Mouse (Mus musculus): Measurements from ENCODE around the gene Pum1.
A peak's percentile ranks its signal among the peaks of the same experiment; 100 is the strongest.

The Pum1 gene

DNA sequence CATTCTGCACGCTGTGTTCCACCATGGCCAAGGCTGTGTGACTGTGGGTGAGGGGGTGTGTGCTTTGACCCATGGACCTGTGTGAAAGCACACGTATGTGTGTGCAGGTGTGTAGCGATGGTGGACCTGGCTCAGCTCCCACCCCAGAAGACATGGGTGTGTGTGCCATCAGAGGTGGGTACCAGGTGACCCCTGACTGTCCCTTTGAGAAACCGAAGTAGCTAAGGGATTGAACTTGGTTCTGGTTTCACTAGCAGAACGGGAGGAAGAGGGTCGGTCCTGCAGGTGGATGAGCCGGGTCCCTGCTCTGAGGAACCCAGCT, 130.0 kb downstream of the Pum1 start:
- no peak for DNase-seq

DNA sequence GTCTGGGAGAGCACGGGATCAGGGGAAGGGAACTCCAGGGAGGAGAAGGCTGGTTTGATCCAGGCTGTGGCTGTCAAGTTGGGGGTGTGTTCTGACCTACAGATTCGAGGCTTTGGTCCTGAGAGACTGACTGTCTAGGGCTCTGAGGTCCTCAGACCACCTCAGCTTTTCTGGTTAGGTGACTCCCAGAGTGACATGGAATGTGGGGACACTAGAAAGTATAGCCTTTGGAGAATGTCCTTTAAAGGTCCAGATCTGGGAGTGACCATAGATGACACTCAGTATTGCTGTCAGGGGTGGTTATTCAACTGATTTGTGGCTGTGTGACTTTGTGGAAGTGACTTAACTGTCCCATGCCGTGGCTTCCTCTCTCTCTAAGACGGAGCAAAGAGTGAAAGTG, 131.7 kb downstream of the Pum1 start:
- DNase-seq = no peak

DNA sequence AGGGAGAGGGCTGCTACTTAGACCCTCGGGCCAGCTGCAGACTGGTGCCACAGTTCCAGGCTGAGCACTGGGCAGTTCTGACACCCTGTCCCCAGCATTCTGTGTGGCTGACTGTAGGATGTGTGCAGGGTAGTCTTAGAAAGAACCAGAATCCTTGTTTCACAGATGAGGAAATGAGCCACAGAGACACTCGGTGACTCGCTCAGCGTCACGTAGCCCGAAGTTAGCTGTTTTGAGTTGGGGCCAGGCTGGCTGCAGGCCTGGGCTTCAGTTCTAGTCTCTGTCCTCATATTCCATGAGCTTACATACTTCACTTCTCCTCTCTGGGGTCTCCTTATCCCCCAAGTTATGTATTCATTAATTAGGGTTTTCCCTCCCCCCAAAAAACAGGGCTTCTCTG, 132.8 kb downstream of the Pum1 start:
- no peak for DNase-seq

DNA sequence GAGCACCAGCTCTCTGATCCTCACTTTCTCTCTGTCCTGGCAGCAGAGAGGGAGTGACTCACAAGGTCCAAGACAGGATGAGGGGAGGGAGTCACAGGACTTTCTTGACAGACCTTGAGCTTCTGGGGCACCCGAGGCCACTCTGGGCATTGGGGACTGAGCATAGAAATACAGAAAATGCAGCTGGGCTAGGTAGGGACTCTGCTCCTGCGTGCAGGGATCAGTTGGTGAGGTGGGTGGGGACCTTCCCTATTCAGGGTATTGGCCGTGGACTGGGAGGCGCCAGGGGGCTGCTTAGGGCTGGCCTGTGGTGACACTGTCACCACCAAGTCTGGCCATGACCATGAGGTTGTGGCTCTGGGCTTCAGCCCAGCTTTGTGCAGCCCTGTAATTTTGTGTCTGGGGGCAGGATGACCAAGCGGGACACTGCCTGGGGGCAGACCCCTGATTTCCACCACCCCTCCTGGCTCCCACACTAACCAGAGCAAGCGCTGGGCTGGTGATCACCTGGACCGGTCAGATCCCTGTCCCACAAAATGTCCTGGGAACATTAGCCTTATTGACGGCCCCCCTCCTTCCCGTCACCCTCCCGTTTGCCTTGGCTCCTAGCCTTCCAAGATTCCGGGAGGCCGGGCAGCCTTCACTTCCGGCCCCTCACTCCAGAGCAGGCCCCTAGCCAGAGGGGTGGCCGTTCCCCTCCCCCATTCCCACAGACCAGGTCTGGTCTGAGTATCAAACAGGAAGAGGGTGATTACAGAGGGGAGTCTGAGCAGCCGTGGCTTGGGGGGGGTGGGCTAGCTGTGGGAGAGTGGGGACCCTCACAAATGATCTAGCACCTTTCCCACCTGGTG, 134.3 kb downstream of the Pum1 start:
- DNase-seq = no peak

DNA sequence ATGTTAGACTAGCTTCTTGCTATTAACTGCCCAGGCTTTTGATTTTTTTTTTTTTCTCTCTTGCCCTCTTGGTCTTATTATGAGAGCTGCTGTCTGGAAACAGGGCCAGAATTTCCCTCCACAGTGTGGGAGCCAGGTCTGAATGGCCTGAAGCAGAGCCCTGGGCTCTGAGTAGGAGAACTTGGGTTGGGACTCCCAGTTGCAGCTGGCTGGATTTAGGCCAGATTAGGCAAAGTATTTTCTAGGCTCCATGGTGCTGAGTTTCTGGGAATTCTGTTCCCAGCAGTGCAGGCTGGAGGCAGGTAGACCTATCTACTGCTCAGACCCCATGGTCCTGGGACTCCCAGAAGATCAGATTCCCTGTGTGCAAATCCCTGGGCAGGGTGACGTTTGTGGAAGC, 135.3 kb downstream of the Pum1 start:
- no peak for DNase-seq

DNA sequence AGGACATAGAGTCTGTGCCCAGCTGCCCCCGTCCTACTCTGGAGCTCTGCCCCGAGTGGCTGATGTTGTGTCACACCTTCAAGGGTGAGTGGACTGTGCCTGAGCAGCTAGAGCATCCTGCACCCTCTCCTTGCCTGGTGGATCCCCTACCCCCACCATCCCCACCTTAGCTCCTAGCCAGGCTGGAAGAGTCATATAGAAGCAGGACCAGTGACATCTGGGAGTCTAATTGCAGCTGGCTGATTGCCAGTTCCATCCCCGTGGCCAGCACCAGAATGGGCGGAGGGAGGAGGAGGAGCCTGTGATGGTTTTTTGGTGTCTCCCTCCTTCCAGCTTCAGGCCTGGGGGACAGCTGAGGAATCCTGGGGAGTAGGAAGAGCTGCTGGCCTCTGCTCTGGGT, 136.0 kb downstream of the Pum1 start:
- DNase-seq = no peak

DNA sequence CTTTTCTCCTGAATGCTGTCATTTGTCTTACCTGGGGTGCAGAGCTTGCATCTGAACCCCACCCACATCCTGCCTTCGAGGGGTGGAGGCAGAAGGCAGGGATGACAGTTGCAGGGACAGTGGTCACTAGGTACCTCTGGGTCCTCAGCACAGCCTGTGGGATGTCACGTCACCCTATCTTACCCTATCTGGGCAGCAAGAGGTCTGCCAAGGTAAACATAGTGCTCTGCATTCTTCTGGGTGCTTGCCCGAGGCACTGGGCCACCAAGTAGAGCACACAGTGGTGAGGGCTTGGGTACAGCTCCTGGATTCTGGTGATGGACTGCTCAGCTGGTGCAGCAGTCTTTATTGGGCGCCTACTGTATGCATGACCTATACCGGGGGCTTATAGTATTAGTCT, 136.5 kb downstream of the Pum1 start:
- no peak for DNase-seq

DNA sequence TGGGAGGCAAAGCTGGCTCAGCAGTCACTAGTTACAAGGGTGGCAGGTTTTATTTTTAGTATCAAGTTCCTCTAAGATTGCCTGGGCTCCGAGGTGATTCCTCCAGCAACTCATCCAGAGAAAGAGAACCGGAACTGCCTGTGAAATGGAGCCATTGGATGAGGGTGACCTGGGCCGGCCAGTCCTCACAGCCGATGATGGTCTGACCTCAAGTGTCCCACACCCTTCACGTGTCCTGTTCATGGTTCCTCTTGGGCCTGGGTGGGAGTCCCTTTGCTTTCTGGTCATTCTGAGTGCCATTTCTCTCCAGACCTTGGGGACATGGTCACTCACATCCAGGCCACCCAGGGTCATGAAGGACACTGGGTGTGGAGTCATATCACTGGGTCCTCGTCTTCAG, 137.0 kb downstream of the Pum1 start:
- no peak for DNase-seq

DNA sequence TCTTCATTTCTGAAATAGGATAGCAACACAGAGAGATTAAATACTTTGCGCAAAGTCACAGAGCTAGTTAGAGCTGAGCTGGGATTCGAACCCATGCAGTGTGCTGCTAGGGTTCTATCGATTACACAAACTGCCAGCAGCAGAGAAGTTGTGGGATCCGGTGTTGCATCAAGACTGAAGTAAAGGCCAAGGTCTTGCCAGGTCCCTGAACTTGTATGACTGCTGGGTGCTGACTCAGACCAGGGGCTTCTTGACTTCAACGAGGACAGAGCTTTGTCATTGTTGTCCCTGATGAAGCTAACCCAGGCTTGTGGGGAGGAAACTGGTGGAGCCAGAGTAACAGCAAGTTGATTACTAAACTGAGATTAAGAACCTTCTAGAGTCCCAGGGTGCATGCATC, 138.1 kb downstream of the Pum1 start:
- no peak for DNase-seq

DNA sequence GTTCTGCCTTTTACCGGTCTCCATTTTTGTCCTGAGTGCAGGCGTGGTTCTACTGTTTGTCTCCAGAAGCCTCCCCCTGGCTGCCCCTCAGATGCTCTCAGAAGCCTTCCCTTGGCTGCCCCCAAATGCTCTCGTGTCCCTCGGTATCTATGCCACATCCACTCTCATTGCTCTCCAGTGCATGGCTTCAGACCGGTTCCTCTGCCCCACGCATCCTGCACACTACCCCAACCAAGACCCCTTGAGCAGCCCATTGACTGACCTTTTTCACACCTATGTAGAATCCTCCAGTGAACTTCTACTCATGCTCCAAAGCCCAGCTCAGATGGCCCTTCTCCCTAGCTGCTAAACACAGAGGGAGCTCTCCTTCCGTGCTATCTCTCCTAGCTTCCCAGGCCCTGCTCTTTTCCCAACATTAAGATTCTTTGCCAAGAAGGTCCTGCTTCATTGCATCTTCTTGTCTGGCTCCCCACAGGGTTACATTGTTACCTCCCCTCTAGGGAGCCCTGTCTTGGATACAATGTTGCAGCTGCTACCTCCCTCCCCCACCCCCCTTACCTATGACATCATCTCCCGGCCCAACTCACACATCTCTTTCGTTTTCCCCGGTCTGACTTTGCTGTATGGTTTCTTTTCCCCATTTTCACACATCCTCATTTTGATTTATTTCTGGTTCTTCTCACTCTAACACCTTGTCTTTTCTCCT, 138.7 kb downstream of the Pum1 start:
- no peak for DNase-seq

DNA sequence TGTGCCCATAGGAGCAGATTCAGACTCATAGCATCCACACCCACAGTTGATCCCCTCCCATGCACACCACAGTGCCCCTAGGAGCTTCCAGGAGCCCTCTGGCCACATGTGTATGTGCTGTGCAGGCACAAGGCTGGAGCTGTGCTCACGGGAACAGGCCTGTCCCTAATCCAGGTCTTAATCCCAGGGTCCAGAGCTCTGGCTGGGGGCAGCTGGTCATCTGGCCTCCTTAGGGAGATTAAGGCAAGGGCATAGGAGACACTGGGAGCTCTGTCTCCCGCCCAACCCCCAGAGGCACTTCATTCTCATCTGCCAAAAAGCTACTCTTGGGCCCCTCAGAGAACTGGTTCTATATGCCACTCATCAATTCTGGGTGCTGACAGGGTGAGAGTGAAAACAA, 140.5 kb downstream of the Pum1 start:
- DNase-seq = no peak

DNA sequence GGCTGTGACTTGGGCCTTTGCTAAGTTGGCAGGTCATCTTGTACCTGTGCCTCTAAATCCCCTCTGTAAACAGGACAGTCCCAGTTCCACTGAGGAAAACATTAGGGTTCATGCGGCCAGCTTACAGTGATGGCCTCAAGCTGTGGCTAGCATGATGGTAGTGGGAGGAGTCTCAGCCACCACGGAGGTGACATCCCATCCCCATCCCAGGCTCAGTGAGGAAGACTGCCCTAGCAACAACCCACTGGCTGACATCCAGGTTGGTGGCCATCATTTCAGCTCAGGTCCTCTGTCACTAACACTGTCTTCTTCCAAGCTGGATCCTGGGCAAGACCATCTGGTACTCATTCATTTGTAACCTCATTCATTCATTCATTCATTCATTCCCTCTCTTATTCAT, 141.2 kb downstream of the Pum1 start:
- DNase-seq = no peak

DNA sequence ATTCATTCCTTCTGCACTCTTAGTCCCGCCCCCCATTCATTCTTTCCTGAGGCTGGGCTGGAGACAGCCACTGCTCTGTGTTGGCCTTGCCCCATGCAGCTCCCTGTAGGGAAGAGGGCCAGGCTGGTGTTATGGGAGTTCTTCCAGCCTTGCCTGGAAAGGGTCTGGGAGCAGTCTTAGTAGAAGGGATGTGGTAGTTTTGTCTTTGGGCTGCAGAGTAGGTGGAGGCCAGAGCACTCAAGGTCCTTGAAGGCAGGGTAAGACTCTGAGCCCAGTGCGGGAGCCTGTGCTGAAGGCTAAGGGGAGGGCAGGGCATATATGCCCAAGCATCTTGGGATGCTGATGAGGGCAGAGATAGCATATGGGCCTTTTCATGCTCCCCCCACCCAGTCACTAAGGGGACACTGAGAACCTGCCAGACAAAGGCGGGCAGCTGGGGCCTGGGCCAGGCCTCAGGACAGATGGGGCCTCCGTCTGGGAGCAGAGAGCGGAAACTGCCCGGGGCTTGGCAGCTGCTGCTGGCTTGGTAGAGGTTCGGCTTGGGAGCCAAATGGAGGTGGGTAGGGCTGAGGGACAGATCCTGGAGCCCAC, 141.7 kb downstream of the Pum1 start:
- DNase-seq = peak; percentile 47

DNA sequence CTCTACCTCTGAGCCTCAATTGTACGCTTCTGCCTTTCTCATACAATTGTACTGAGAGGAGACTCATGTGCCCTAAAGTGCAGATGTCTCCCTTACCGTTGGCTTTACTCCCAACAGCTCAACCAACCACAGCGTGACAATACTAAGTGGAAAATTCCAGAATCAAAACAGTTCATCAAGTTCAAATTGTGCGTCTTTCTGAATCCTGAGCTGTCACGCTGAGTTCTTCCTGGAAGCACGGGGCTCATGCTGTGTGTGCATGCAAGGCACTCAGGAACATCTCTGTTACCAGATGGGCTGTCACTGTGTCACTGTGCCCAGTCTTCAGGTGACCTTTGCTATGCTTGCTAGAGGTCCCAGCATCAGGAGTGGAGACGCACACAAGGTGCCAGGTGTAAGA, 142.6 kb downstream of the Pum1 start:
- DNase-seq = no peak

DNA sequence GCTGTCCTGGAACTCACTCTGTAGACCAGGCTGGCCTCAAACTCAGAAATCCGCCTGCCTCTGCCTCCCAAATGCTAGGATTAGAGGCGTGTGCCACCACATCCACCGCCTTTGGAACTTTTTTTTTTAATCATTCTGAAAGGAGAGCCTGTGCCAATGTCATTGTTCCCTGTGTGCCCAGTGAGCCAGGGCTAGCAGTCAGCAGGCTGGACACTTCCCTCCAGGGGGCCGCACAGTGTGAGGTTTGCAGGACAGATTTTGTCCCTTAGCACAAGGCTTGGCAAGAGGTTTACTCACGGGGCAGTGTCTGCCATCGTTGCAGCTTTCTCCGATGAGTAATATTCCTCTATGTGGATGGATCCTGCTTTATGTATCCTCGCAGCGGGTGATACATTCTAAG, 143.6 kb downstream of the Pum1 start:
- DNase-seq = no peak

DNA sequence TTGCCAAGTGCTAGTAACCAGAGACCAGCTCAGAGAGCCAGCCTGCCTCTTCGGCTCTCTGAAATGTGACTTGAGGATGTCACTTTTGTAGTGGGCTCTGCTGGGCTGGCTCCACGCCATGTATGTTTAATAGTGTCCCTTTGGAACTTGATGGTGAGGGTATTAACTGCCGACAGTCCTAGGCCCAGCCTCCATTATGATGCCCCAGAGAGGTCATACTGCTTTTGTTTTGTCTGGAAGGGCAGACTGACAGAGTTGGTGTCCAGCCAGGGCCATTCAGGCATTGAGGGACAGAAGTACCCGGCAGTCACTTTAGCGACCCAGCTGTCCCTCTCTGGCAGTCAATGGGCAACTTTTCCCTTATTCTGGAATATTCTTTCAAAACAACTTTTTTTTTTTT, 146.7 kb downstream of the Pum1 start:
- no peak for DNase-seq

DNA sequence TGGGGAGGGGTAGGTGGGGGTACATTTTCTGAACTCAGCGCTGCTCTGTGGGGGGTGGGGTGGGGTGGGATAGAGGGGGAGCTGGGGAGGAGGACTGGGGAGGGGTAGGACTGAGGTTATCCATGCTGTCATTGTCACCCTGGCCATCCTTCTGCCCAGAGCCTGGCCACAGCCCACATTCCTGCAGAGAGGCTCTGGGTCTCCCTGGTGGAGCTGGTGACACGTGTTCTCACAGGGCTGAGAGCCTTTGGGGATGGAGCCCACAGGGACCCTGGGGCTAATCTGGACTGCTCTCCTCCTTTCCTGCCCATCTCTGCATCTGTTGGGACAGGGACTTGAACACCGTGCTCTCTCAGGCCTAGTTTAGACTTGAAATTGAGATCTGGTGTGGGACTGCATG, 147.7 kb downstream of the Pum1 start:
- no peak for DNase-seq

DNA sequence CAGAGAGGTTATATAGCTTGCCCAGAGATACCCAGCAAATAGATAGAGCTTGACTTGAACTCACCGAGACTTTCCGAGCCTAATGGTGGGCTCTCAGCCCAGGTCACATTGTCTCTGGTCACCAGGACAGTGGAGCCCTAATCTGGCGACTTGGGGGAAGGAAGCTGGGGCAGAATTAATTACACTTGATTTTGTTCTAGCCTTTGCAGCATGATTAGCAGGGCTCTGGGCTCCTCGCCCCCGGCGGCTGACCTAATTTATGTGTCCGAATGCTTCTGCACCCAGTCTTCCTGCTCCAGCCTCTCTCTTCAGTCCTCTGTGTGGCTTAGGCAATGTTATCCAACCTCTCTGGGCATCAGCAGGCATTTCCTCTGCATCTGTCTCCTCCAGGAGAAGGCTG, 148.3 kb downstream of the Pum1 start:
- no peak for DNase-seq

DNA sequence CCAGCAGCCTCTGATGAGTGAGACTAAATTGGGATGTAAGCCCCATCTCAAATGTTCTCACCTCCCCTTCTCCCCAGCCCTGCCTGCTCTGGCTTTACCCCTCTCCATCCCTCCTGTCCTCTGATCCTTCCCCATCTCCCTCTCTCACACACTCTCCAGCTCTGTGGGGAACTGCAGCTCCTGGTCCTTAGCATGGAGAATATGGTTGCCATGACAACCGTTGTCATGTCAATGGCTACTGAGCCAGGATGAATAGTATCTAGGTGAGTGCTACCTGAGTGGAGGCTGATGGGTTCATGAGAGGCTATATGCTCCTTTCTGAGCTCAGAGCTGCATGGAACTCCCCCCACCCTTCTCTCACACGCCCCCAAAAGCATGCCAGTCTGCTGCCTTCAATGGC, 150.8 kb downstream of the Pum1 start:
- DNase-seq = no peak

DNA sequence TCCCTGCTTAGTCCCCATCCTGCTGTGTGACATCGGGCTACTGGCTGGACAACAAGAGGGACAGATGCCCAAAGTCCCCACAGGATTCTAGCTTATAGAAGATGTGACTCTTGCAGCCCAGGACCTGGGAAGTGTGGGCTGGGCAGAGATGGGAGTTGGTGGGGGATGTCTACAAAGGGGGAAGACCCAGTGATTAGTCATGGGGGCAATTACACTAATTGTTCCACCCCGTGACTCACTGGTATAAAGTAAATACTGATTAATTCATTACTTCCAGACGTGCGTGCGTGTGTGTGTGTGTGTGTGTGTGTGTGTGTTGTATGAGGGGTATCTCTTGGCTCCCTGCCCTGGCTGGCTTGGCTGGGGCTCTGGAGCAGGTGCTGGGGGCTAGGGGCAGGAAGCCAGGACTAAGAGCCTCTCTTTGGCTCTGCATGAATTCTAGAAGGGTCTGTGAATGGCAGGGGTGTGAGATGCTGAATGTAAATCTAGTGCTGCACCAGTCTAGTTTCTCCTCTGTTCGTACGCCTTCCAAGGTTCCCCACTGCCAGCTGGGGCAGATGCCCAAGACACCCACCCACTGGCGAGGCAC, 151.7 kb downstream of the Pum1 start:
- DNase-seq = peak; percentile 73

DNA sequence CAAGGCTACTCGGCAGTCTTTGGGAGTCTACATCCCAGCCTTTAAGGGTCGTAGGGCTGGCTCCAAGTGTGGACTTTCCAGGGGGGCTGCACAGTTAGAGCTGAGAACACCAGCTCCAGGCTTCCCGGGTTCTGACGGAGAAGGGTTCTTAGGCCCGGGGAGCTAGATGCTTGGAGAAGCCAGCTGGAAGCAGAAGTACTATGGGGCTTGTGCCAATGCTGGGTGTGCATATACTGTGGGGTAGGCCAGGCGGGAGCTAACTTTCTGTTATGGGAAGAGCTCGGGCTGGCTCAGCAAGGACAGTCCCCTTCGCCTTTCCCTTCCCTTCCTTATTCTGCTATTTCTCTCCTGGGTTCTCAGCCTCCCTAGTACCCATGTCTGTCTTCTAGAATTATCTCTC, 152.7 kb downstream of the Pum1 start:
- no peak for DNase-seq

DNA sequence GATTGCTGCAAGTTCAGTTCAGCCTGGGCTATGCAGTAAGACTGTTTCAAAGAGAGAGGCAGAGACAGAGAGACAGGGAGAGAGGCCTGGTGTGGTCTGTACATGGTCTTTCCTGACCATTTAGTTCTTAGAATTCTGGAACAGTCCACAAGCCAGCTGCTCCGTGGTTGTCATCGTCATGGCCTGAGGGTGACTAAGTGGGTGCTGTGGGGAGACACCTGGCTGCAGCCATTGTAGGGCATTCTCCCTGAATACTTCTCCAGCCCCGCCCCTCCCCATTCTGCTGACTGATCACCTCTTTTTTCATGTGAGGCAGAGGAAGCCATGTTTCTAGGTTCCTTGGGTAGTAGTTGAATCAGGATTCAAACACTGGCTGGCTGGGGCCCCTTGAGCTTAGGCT, 156.7 kb downstream of the Pum1 start:
- DNase-seq = no peak

DNA sequence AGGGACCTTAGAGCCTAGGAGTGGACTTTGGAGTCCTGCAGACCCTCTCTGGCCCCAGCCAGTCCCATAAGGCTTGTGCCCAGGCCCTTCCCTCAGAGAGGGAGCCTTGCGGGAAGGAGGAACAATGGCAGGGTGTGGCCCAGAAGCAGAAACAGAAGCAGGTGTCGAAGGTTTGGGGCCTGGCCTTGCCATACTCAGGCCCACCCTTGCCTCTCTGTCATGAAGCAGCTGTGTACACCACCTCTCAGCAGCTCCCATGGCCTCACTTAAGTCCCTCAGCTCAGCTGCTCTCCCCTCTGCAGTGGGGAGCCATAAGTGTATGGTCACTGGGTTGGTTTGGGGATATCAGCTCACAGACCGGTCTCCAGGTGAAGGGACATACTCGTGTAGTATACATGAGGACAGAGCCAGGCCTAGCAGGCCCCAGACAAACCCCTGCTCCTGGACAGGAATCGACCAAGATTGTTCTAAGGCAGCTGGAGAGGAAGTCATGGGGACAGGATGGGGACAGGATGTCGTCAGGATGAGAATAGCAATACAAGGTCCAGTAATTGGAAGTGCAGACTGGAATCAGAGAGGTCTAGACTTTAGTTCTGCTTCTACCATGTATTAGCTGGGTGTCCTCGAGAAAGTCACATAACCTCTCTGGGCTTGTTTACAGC, 157.6 kb downstream of the Pum1 start:
- no peak for DNase-seq
